Mouse (Mus musculus) left cerebral cortex, adult 9 months (tissue): Measurements from ENCODE around the gene Tle2.

ENCODE experiments used
- DNase-seq, 2 experiments: peaks; one replicate each; pipeline ENCODE4 v3.0.0; 2022; ENCODE audit warnings: low spot score in 2 of 2

Gene Tle2

GRCm38 (mm10) chr10:81574081-81575056 lies at the start of gene Tle2:
Tle2 (plus strand) TSS chr10:81574561.
- no peak for DNase-seq

GRCm38 (mm10) chr10:81525017-81525694 lies 49.2 kb upstream of the Tle2 start:
- DNase-seq = no peak

GRCm38 (mm10) chr10:81526779-81527178 lies 47.6 kb upstream of the Tle2 start:
- peak in 1 of 2 experiments; percentile 71 for DNase-seq

GRCm38 (mm10) chr10:81534826-81535225 lies 39.5 kb upstream of the Tle2 start:
- DNase-seq = no peak

- DNase-seq = no peak
These were observed 37.6 kb upstream of the Tle2 start for GRCm38 (mm10) chr10:81536734-81537133.

GRCm38 (mm10) chr10:81537429-81537828 lies 36.9 kb upstream of the Tle2 start:
- no peak for DNase-seq

GRCm38 (mm10) chr10:81538321-81539048 lies 35.9 kb upstream of the Tle2 start:
- peak in 1 of 2 experiments; percentile 51 for DNase-seq

GRCm38 (mm10) chr10:81541363-81541762 lies 33.0 kb upstream of the Tle2 start:
- DNase-seq = no peak

GRCm38 (mm10) chr10:81541803-81542202 lies 32.6 kb upstream of the Tle2 start:
- DNase-seq = no peak

GRCm38 (mm10) chr10:81542727-81543460 lies 31.5 kb upstream of the Tle2 start:
- DNase-seq = no peak

- DNase-seq = no peak
These were observed 30.7 kb upstream of the Tle2 start for GRCm38 (mm10) chr10:81543633-81544032.

- no peak for DNase-seq
These were observed 29.8 kb upstream of the Tle2 start for GRCm38 (mm10) chr10:81544296-81545160.

- DNase-seq = peak; percentile 97 to 99
These were observed 29.1 kb upstream of the Tle2 start, which contains the start of gene Gna11 for GRCm38 (mm10) chr10:81545161-81545747. Gna11 (minus strand) TSS chr10:81545190.

- no peak for DNase-seq
These were observed 28.0 kb upstream of the Tle2 start for GRCm38 (mm10) chr10:81546332-81546731.

GRCm38 (mm10) chr10:81546788-81547571 lies 27.4 kb upstream of the Tle2 start:
- DNase-seq = no peak

- no peak for DNase-seq
These were observed 25.4 kb upstream of the Tle2 start for GRCm38 (mm10) chr10:81548944-81549343.

GRCm38 (mm10) chr10:81550257-81550656 lies 24.1 kb upstream of the Tle2 start:
- DNase-seq = no peak

- DNase-seq = peak in 1 of 2 experiments; percentile 84
These were observed 22.7 kb upstream of the Tle2 start for GRCm38 (mm10) chr10:81551597-81552102.

- DNase-seq = no peak
These were observed 21.1 kb upstream of the Tle2 start for GRCm38 (mm10) chr10:81553232-81553631.
